ENCODE assay signal across 12 mouse cellular contexts in genomic region chr5:117979082-117979481, GRCm38 (mm10). TPM values are rescaled to one million over a fixed set of nuclear protein-coding genes. Genes with fewer than 3 reads are reported as not detected.
DNase-seq lines count a peak whose midpoint lies in the region; ATAC-seq and TF ChIP-seq lines count a peak whose summit lies in the region.
"Had no signal": no experiment of that assay in that cellular context is flagged by ENCODE, and none has a peak within 500 bp of the region (broad histone marks: within the 10 kb centered on the region; RNA-seq: fewer than 3 reads in every experiment).

No protein-coding gene starts in this region.

- no peaks in the 10 kb centered on the region for H3K27me3 ChIP-seq in limb, embryonic 12.5 days
- H3K27me3 ChIP-seq in limb, embryonic 10.5 days (ENCODE audit: low read depth, poor library complexity, severe bottlenecking), result no peaks in the 10 kb centered on the region
- no peaks in the 10 kb centered on the region for H3K27me3 ChIP-seq in forebrain, embryonic 14.5 days (replicated peaks; ENCODE audit: control insufficient read depth, insufficient read depth, low read length)
- no peaks in the 10 kb centered on the region for H3K27me3 ChIP-seq in liver, embryonic 11.5 days (replicated peaks; ENCODE audit: control insufficient read depth, insufficient read depth, low read length)
- no peaks in the 10 kb centered on the region for H3K27me3 ChIP-seq in neural tube, embryonic 13.5 days
- H3K27me3 ChIP-seq: CH12.LX; embryonic facial prominence, embryonic 13.5 days had no signal

- WGBS in limb, embryonic 12.5 days, result 77% methylated on average over 5 of the region's 5 CpGs
- WGBS in limb, embryonic 10.5 days, result 92% methylated on average over 5 of the region's 5 CpGs
- WGBS in forebrain, embryonic 14.5 days, result 34% methylated on average over 5 of the region's 5 CpGs
- 76% methylated on average over 5 of the region's 5 CpGs for WGBS in liver, embryonic 11.5 days
- 55% methylated on average over 5 of the region's 5 CpGs for WGBS in neural tube, embryonic 13.5 days

- H3K4me3 ChIP-seq in limb, embryonic 12.5 days (replicated peaks), result no peak overlapping the region
- H3K4me3 ChIP-seq in limb, embryonic 10.5 days, result no peak overlapping the region
- H3K4me3 ChIP-seq in forebrain, embryonic 14.5 days (ENCODE audit: low read depth, low read length), result peak overlapping the region; percentile 100
- H3K4me3 ChIP-seq in liver, embryonic 11.5 days (ENCODE audit: low read depth, low read length), result no peak overlapping the region
- peak overlapping the region; percentile 96 for H3K4me3 ChIP-seq in neural tube, embryonic 13.5 days
- no peak overlapping the region for H3K4me3 ChIP-seq in gastrocnemius, adult 2 months

- no peak for TF ChIP-seq CTCF in gastrocnemius, adult 2 months (IDR thresholded peaks at IDR 0.05)

- peaks cover 20% of the 10 kb centered on the region for H3K4me1 ChIP-seq in limb, embryonic 12.5 days (replicated peaks)
- peaks cover 23% of the 10 kb centered on the region for H3K4me1 ChIP-seq in limb, embryonic 10.5 days
- peaks cover 19% of the 10 kb centered on the region for H3K4me1 ChIP-seq in forebrain, embryonic 14.5 days (ENCODE audit: control insufficient read depth, insufficient read depth, low read length)
- H3K4me1 ChIP-seq in liver, embryonic 11.5 days (replicated peaks; ENCODE audit: control insufficient read depth, insufficient read depth, low read length), result peaks cover 16% of the 10 kb centered on the region
- peaks cover 44% of the 10 kb centered on the region for H3K4me1 ChIP-seq in neural tube, embryonic 13.5 days (replicated peaks)

- peak overlapping the region; percentile 85; the same call in 1 of the 2 replicates for H3K4me2 ChIP-seq in limb, embryonic 12.5 days
- H3K4me2 ChIP-seq in forebrain, embryonic 14.5 days (ENCODE audit: low read length), result peak overlapping the region; percentile 83
- H3K4me2 ChIP-seq in liver, embryonic 11.5 days, result peak overlapping the region; percentile 76
- peak overlapping the region; percentile 75 for H3K4me2 ChIP-seq in neural tube, embryonic 13.5 days

- no peaks in the 10 kb centered on the region for H3K9me3 ChIP-seq in limb, embryonic 12.5 days
- no peaks in the 10 kb centered on the region for H3K9me3 ChIP-seq in limb, embryonic 10.5 days (replicated peaks)
- no peaks in the 10 kb centered on the region for H3K9me3 ChIP-seq in forebrain, embryonic 14.5 days (replicated peaks; ENCODE audit: control insufficient read depth, low read length)
- H3K9me3 ChIP-seq in liver, embryonic 11.5 days (ENCODE audit: control insufficient read depth, low read length), result no peaks in the 10 kb centered on the region
- H3K9me3 ChIP-seq in neural tube, embryonic 13.5 days, result no peaks in the 10 kb centered on the region
- H3K9me3 ChIP-seq: embryonic facial prominence, embryonic 13.5 days had no signal

- no peak overlapping the region for H3K9ac ChIP-seq in limb, embryonic 12.5 days (replicated peaks)
- H3K9ac ChIP-seq in forebrain, embryonic 14.5 days (ENCODE audit: low read length), result peak overlapping the region; percentile 8; the same call in 1 of the 2 replicates
- H3K9ac ChIP-seq in liver, embryonic 11.5 days (ENCODE audit: low read depth, low read length), result no peak overlapping the region
- H3K9ac ChIP-seq in neural tube, embryonic 13.5 days, result peak overlapping the region; percentile 98; the same call in 1 of the 2 replicates

- intact Hi-C loops in gastrocnemius, adult 2 months (cut with DNase I), result no loop called here

- H3K36me3 ChIP-seq in limb, embryonic 12.5 days, result peaks cover 52% of the 10 kb centered on the region
- H3K36me3 ChIP-seq in limb, embryonic 10.5 days, result peaks cover 59% of the 10 kb centered on the region
- H3K36me3 ChIP-seq in forebrain, embryonic 14.5 days (ENCODE audit: control insufficient read depth, insufficient read depth, low read length), result peaks cover 51% of the 10 kb centered on the region
- peaks cover 17% of the 10 kb centered on the region for H3K36me3 ChIP-seq in liver, embryonic 11.5 days (ENCODE audit: control insufficient read depth, insufficient read depth, low read length)
- peaks cover 48% of the 10 kb centered on the region for H3K36me3 ChIP-seq in neural tube, embryonic 13.5 days

- no peak for DNase-seq in limb, embryonic 10.5 days (ENCODE audit: low spot score)
- DNase-seq in forebrain, embryonic 14.5 days (ENCODE audit: low spot score), result peak; percentile 20
- DNase-seq in liver, embryonic 11.5 days (ENCODE audit: low spot score), result no peak
- DNase-seq in gastrocnemius, adult 2 months, result no peak
- DNase-seq in urinary bladder, postnatal 4 days (ENCODE audit: low spot score in 2 of 2), result no peak
- DNase-seq: cerebellum, adult 8-10 months; lung, postnatal 10 days; thymus, postnatal 4 days had no signal

- ATAC-seq in limb, embryonic 12.5 days (ENCODE audit: insufficient number of reproducible peaks, insufficient read depth, low FRiP score, low TSS enrichment, low read depth), result no peak
- ATAC-seq in forebrain, embryonic 14.5 days, result no peak
- no peak for ATAC-seq in liver, embryonic 11.5 days (replicated peaks; ENCODE audit: low FRiP score)
- no peak for ATAC-seq in neural tube, embryonic 13.5 days (ENCODE audit: low read depth)

- H3K27ac ChIP-seq in limb, embryonic 12.5 days, result no peak overlapping the region
- no peak overlapping the region for H3K27ac ChIP-seq in limb, embryonic 10.5 days
- no peak overlapping the region for H3K27ac ChIP-seq in forebrain, embryonic 14.5 days (ENCODE audit: low read depth, low read length)
- H3K27ac ChIP-seq in liver, embryonic 11.5 days (ENCODE audit: low read depth, low read length), result peak overlapping the region; percentile 10; the same call in 1 of the 2 replicates
- H3K27ac ChIP-seq in neural tube, embryonic 13.5 days (replicated peaks), result 0 out of 2 replicates have a peak overlapping the region, but pooled peaks have one; percentile 9
- H3K27ac ChIP-seq in gastrocnemius, adult 2 months, result no peak overlapping the region
- H3K27ac ChIP-seq: embryonic facial prominence, embryonic 13.5 days had no signal

RNA-seq across cellular contexts. Expression of gene Fbxo21, which starts 2.6 kb away (rescaled TPM):
- polyA plus RNA-seq in limb, embryonic 12.5 days (2016; fragmentation: Nextera tagmentation; extraction: Ambion mirVana), result 87.4 and 89.0 TPM in 2 replicates
- 86.1 and 93.4 TPM in 2 replicates for polyA plus RNA-seq in limb, embryonic 10.5 days (2016; fragmentation: Nextera tagmentation; extraction: Ambion mirVana)
- 109 and 147 TPM in 2 replicates for polyA plus RNA-seq in forebrain, embryonic 14.5 days (2014; fragmentation: Nextera tagmentation; extraction: Ambion mirVana)
- 44.8 and 49.2 TPM in 2 replicates for polyA plus RNA-seq in liver, embryonic 11.5 days (2014; fragmentation: Nextera tagmentation; extraction: Ambion mirVana)
- polyA plus RNA-seq in neural tube, embryonic 13.5 days (2015; fragmentation: Nextera tagmentation; extraction: Ambion mirVana), result 133 and 139 TPM in 2 replicates
- 10 to 100 TPM; 11.8 to 13.3 TPM for total RNA-seq in gastrocnemius, adult 2 months (2021)

RNA-seq across cellular contexts. Expression of gene Tesc, which starts 48.5 kb away (rescaled TPM):
- polyA plus RNA-seq in limb, embryonic 12.5 days (2016; fragmentation: Nextera tagmentation; extraction: Ambion mirVana), result 0.49 and 0.74 TPM in 2 replicates
- 0.14 and 0.48 TPM in 2 replicates for polyA plus RNA-seq in limb, embryonic 10.5 days (2016; fragmentation: Nextera tagmentation; extraction: Ambion mirVana)
- 8.0 and 10.0 TPM in 2 replicates for polyA plus RNA-seq in forebrain, embryonic 14.5 days (2014; fragmentation: Nextera tagmentation; extraction: Ambion mirVana)
- 1.7 and 2.2 TPM in 2 replicates for polyA plus RNA-seq in liver, embryonic 11.5 days (2014; fragmentation: Nextera tagmentation; extraction: Ambion mirVana)
- 1.8 and 2.1 TPM in 2 replicates for polyA plus RNA-seq in neural tube, embryonic 13.5 days (2015; fragmentation: Nextera tagmentation; extraction: Ambion mirVana)
- under 1 TPM; 0.59 to 0.64 TPM for total RNA-seq in gastrocnemius, adult 2 months (2021)

Comparison
In these comparisons a context has a peak if more than half of its experiments do, and no peak if none do; other contexts are left out.
1. H3K27ac ChIP-seq: peak in liver, embryonic 11.5 days (single experiment) and neural tube, embryonic 13.5 days (single experiment); none in limb, embryonic 12.5 days (single experiment), limb, embryonic 10.5 days (single experiment), forebrain, embryonic 14.5 days (single experiment) and gastrocnemius, adult 2 months (single experiment).
2. H3K4me3 ChIP-seq: peak in forebrain, embryonic 14.5 days (single experiment) and neural tube, embryonic 13.5 days (single experiment); none in limb, embryonic 12.5 days (single experiment), limb, embryonic 10.5 days (single experiment), liver, embryonic 11.5 days (single experiment) and gastrocnemius, adult 2 months (single experiment).
3. H3K9ac ChIP-seq: peak in forebrain, embryonic 14.5 days (single experiment) and neural tube, embryonic 13.5 days (single experiment); none in limb, embryonic 12.5 days (single experiment) and liver, embryonic 11.5 days (single experiment).
4. Peak in every context shown above with its lines, with median percentiles within 50 percentile points of each other: H3K4me2 ChIP-seq.